Mouse (Mus musculus): ENCODE results near the gene Kbtbd8. TPM values are rescaled to one million over a fixed set of nuclear protein-coding genes. Genes with fewer than 3 reads are reported as not detected.

Gene Kbtbd8
- polyA plus RNA-seq, 1 experiment from 2014 or later = 3.5 TPM

DNA sequence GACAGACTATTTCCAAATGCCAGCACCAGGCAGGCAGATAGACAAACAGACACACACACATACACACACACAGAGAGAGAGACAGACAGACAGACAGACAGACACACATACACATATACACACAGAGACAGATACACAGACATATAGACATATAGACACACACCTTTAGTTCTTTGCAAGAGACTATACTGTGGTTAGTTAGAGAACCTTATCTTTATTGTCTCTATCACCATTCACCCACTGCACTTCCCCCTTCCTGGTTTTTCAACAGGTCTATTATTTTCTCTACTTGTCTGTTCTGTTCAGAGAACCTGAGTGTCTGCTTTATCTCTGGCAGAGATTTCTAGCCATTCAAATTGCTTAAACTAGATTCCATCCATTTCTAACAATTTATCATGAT is 48.6 kb downstream of the Kbtbd8 start:
- no peak overlapping the region for H3K4me3 ChIP-seq (ENCODE audit: low read length)
- H3K36me3 ChIP-seq (ENCODE audit: control insufficient read depth, insufficient read depth, low read length) = no peaks in the 10 kb centered on the region
- no peaks in the 10 kb centered on the region; the same call in 1 of the 2 replicates for H3K4me1 ChIP-seq (ENCODE audit: control insufficient read depth, insufficient read depth, low read depth, low read length)
- H3K4me2 ChIP-seq (ENCODE audit: low read length) = no peak overlapping the region
- no peak overlapping the region for H3K9ac ChIP-seq (ENCODE audit: low read depth, low read length)
- H3K27ac ChIP-seq (ENCODE audit: low read depth, low read length) = no peak overlapping the region
- no peaks in the 10 kb centered on the region for H3K27me3 ChIP-seq (replicated peaks; ENCODE audit: control insufficient read depth, insufficient read depth, low read length)
- no peaks in the 10 kb centered on the region for H3K9me3 ChIP-seq (ENCODE audit: control insufficient read depth, low read length)
- no peak for ATAC-seq

DNA sequence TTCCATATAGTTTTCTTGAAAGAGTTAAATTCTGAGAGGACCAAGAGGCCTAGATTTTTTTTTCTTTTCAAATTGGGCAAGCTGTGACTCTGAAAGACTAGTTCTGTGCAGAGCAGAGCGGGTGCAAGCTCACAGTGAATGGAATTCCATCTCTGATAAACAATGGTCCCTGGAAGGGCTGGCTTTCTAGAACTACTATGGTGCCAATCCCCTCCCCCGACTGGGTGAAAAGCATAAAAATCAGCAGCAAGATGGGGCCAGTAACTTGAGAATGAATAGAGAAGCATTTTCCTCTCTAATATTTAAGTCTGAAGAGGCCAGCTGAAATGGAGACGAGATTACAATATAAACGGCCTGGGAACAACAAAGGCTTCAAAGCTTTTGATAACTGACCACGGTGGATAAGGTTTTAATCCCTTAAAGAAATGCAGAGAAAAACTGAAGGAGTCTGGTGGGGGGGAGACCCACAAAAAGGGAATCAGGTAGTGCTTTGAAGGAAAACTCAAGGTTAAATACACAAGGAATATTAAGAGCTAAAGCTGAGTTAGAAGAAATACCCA is 50.7 kb downstream of the Kbtbd8 start:
- peak; percentile 83; the same call in 1 of the 2 replicates for ATAC-seq
- WGBS = 17% methylated on average over 5 of the region's 5 CpGs
- H3K27ac ChIP-seq (ENCODE audit: low read depth, low read length) = no peak overlapping the region

DNA sequence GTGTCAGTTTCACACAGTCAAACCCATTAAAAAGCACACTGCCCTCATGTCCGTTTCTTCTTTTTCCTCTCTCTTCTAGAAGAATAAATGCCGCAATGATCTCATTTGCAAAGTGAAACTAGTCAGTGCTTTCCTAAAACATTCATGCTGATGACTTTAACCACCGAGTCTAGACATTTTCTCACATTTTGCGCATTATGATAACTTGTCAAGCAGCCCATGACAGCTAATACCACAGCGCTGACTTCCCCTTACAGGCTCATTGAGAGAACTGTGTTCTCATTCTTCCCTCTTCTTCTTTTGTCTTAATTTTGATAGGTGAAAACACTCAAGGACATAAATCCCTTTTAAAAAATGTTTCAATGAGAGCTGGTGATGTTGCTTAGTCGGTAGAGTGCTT is 52.4 kb downstream of the Kbtbd8 start:
- no peak overlapping the region for H3K27ac ChIP-seq (ENCODE audit: low read depth, low read length)
- H3K27me3 ChIP-seq (replicated peaks; ENCODE audit: control insufficient read depth, insufficient read depth, low read length) = no peaks in the 10 kb centered on the region
- H3K4me2 ChIP-seq (ENCODE audit: low read length) = no peak overlapping the region
- H3K4me3 ChIP-seq (ENCODE audit: low read length) = no peak overlapping the region
- no peaks in the 10 kb centered on the region for H3K36me3 ChIP-seq (ENCODE audit: control insufficient read depth, insufficient read depth, low read length)
- H3K4me1 ChIP-seq (ENCODE audit: control insufficient read depth, insufficient read depth, low read depth, low read length) = no peaks in the 10 kb centered on the region; the same call in 1 of the 2 replicates
- H3K9me3 ChIP-seq (ENCODE audit: control insufficient read depth, low read length) = no peaks in the 10 kb centered on the region
- ATAC-seq = no peak
- 84% methylated on average over 6 of the region's 6 CpGs for WGBS
- H3K9ac ChIP-seq (ENCODE audit: low read depth, low read length) = no peak overlapping the region

More for the DNA sequence above, 50.7 kb downstream of the Kbtbd8 start:
- H3K4me1 ChIP-seq (ENCODE audit: control insufficient read depth, insufficient read depth, low read depth, low read length) = no peaks in the 10 kb centered on the region; the same call in 1 of the 2 replicates
- H3K36me3 ChIP-seq (ENCODE audit: control insufficient read depth, insufficient read depth, low read length) = no peaks in the 10 kb centered on the region
- H3K4me2 ChIP-seq (ENCODE audit: low read length) = no peak overlapping the region
- no peaks in the 10 kb centered on the region for H3K9me3 ChIP-seq (ENCODE audit: control insufficient read depth, low read length)
- no peak overlapping the region for H3K4me3 ChIP-seq (ENCODE audit: low read length)
- no peaks in the 10 kb centered on the region for H3K27me3 ChIP-seq (replicated peaks; ENCODE audit: control insufficient read depth, insufficient read depth, low read length)
- no peak overlapping the region for H3K9ac ChIP-seq (ENCODE audit: low read depth, low read length)

DNA sequence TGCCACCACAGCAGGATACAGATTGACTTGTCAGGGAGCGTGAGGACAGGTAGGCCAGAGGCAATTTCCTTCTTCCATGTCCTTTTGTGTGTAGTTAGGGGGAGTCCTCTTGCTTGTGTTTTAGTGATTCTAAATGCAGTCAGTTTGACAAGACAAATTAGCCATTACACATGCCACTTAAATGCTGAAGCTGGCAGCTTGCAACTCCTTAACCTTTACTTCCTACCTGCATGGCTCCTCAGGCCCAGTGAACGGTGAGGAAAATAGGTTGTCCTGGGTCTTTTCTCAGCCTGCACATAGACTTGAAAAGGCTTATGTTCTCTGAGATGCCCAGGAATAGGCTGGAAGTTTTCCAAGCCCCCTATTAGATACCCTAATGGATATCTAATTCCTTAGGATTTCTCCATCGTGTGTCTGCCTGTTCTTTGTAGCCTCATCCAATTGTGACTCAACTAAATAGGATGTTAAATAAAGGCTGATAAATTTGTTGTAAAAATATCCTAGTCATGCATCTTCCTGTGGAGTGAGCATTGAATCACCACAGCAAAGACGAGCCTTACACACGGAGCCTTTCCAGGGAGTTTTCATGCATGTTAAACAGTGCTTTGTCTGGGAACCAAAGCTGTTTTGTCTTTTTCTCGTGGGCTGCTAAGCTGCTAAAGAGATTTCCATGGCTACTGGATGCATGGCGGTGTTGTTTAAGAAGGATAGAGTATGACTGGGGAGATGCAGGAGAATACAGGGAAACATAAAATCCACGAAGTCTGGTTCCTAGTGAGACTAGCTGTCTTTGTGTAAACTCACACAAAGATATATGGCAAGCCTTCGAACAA is 57.5 kb downstream of the Kbtbd8 start:
- 17% methylated on average over 9 of the region's 9 CpGs for WGBS
- H3K4me3 ChIP-seq (ENCODE audit: low read length) = no peak overlapping the region
- peak overlapping the region; percentile 42; the same call in 1 of the 2 replicates for H3K27ac ChIP-seq (ENCODE audit: low read depth, low read length)
- peaks cover 4% of the 10 kb centered on the region; the same call in 1 of the 2 replicates for H3K4me1 ChIP-seq (ENCODE audit: control insufficient read depth, insufficient read depth, low read depth, low read length)
- peak; percentile 79 for ATAC-seq
- H3K27me3 ChIP-seq (replicated peaks; ENCODE audit: control insufficient read depth, insufficient read depth, low read length) = no peaks in the 10 kb centered on the region
- no peaks in the 10 kb centered on the region for H3K9me3 ChIP-seq (ENCODE audit: control insufficient read depth, low read length)
- H3K36me3 ChIP-seq (ENCODE audit: control insufficient read depth, insufficient read depth, low read length) = no peaks in the 10 kb centered on the region
- no peak overlapping the region for H3K9ac ChIP-seq (ENCODE audit: low read depth, low read length)
- no peak overlapping the region for H3K4me2 ChIP-seq (ENCODE audit: low read length)

Other genes with a start within 250 kb of the Kbtbd8 start
- not detected in 2 replicates for gene Gm10234, start 204.9 kb downstream of the Kbtbd8 start, polyA plus RNA-seq (2015; fragmentation: Nextera tagmentation; extraction: Ambion mirVana)

Data from hindbrain, embryonic 16.5 days (tissue).